Mouse (Mus musculus): ENCODE measurements around the gene Pde4b.

Gene Pde4b

GRCm38 (mm10) chr4:102579746-102580145 lies 492.4 kb downstream of the Pde4b start:
- DNase-seq, result no peak

DNA sequence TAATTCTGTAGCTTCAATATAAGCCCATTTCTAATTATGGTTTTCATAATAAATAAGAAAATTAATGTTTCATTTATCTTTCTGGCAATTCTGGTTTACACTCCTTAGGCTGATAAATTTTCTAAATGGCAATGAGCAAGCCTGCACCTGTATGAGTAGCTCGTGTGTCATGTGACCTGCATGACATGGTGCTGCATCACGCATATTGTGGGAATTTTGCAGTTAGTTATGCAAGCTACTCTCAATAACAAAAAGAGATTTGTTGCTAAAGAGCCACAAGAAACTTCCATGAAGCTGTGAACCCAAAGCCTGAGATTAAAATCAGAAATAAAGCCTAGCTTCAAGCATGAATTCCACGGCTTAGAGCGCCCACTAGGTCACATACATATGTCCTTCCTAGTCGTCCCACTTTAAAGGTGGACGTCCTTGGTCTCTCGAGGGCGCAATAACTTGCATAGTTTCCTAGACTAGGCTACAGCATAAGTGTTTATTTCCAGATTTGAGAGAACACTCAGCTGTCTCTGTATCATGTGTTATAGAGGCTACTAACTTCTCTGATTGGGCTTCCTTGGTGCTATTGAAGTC lies 494.9 kb downstream of the Pde4b start:
- no peak for DNase-seq

DNA sequence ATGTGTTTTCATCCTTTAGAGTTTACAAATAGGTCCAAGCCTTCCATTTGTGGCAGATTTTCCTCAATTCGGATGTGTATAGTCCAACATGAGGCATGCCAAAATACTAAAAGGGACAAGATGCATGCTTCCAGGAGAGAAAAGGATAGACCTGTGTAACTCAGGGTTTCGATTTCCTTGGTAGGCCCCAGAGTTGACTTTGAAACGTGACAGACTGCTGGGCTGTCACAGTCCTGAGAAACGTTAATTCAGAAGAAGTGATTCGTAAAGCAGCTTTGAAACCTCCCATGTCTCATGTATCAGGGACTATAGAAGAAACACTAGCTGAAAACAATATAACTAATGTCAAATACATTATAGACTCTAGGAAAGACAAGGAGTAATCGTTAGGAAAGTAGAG lies 495.6 kb downstream of the Pde4b start:
- no peak for DNase-seq

GRCm38 (mm10) chr4:102583469-102583868 lies 496.1 kb downstream of the Pde4b start:
- no peak for DNase-seq

- peak in 1 of 2 experiments; percentile 0 for DNase-seq
Observed at GRCm38 (mm10) chr4:102584601-102585265, 497.4 kb downstream of the Pde4b start.

- no peak for DNase-seq
Observed at GRCm38 (mm10) chr4:102585541-102585940, 498.2 kb downstream of the Pde4b start.

DNA sequence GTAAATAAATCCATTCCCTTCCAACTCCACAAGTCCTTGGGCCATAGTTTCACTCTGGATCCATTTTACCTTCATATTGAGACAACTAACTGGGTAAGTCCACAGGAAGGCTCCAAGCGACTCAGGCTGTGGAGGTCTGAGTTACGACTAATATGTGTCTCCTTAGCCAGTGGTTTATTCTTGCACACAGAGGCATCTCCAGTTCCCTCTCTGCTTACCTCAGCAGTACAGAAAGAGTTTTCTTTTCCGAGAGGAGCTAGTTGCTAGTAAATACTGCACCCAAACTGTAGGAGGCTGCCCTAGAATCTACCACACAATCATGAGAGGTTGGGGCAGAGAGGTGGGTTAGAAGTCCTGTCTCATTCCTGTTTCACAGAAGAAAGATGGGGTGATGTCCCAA lies 499.4 kb downstream of the Pde4b start:
- DNase-seq, result no peak

DNA sequence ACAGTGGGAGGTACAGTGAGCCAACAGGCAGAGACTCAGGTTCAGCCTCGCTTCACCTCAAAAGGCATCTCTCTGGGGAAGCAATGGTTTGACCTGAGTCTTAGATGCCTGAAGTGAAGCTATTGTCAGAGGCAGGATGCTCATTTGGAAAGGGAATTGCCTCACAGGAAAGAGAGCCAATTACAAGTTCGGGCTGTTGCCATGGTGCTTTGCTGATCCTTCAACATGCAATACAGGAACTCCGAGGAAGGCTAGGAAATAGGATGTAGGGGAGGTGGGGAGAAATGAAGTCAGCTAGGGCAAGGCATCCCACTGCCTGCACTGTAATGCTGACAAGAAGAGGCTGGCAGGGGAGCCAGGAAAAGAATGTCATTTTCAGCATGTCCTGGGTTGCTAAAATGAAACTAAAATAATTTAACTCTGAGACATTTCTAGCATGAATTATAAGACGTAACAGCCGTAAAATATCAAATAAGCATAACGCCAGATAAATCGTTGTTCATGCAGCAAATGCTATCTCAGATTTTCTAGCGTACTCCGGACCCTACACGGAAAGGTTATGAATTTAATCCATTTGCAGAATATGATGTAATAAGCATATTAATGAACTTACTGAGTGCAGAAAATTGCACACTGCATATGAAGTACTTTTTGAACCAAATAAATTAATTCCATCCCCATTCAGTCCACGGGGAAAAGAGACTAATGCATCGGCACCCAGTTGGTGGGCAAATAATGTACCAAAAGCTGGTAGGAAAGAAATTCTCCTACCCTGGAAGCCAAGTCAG lies 501.5 kb downstream of the Pde4b start:
- DNase-seq, result no peak

DNA sequence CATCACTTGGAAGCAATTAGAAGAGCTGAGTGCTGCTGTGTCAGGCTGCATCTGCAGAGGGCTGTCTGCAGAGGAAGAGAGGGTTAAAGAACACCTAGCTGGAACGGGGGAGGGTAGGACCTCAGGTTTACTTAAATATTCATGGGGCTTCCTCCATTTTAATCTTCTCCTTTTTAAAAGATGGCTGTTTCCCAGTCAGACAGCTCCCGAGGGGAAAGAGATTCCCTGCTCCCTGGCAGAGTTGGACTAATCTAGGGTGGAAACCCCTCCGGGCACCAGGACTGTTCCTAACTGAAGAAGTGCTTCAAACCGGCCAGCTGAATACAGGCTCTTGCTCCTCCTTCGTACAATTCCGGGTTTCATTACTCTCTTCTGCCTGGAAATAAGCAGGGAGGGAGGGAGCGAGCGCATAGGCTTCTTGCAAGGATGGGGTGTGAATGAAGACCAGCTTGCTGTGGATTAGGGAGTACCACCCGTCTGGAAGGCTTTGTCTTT lies 502.2 kb downstream of the Pde4b start:
- DNase-seq, result no peak

GRCm38 (mm10) chr4:102591798-102592197 lies 504.5 kb downstream of the Pde4b start:
- DNase-seq, result no peak

- DNase-seq, result no peak
Observed at GRCm38 (mm10) chr4:102592541-102592940, 505.2 kb downstream of the Pde4b start.

- DNase-seq, result no peak
Observed at GRCm38 (mm10) chr4:102593631-102594030, 506.3 kb downstream of the Pde4b start.

- no peak for DNase-seq
Observed at GRCm38 (mm10) chr4:102594506-102594905, 507.2 kb downstream of the Pde4b start.

DNA sequence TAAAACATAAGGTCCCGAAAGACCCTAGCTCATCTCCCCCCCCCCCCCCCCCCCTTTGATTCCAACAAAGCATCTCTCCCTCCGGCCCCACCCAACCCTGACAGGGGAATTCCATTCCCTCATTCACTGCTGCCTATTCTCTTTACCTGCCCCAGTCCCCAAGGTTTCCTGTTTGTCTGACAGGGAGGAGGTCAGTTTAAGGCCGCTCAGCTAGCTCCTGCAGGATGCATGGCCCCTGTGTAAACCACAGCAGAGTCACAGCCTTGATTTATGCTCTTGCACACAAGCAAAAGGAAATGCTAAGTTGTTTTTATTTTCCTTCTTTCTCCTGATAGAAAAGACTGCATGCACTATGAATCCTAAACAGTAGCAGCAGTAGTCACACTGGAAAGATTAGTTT lies 516.6 kb downstream of the Pde4b start:
- no peak for DNase-seq

DNA sequence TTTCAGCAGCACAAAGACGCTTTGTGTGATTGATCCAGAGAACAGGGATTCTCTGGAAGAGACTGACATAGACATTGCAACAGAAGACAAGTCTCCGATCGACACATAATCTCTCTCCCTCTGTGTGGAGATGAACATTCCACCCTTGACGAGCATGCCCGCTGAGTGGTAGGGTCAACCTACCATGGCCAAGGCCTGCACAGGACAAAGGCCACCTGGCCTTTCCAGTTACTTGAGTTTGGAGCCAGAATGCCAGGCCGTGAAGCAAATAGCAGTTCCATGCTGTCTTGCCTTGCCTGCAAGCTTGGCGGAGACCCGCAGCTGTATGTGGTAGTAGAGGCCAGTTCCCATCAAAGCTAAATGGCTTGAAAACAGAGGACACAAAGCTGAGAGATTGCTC lies 517.9 kb downstream of the Pde4b start:
- no peak for DNase-seq

GRCm38 (mm10) chr4:102605722-102606341 lies 518.5 kb downstream of the Pde4b start:
- no peak for DNase-seq

DNA sequence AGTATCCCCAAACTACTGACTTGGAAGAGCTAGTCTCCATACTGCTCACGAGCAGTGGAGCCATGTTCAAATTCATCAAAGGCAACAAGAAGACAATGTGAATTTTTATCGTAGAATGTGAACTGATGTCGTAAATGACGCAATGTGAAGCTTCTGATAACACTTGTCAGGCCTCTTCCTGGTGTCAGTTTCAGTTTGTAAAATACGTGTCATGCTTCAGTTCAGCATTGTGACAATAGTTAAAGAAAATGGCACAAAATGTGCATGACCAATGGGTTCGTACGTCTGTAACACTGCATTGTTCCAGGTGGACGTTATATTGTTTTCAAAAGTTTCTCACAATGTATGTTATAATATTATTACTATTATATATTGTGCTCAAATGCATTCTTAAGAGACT lies 519.5 kb downstream of the Pde4b start:
- no peak for DNase-seq

DNA sequence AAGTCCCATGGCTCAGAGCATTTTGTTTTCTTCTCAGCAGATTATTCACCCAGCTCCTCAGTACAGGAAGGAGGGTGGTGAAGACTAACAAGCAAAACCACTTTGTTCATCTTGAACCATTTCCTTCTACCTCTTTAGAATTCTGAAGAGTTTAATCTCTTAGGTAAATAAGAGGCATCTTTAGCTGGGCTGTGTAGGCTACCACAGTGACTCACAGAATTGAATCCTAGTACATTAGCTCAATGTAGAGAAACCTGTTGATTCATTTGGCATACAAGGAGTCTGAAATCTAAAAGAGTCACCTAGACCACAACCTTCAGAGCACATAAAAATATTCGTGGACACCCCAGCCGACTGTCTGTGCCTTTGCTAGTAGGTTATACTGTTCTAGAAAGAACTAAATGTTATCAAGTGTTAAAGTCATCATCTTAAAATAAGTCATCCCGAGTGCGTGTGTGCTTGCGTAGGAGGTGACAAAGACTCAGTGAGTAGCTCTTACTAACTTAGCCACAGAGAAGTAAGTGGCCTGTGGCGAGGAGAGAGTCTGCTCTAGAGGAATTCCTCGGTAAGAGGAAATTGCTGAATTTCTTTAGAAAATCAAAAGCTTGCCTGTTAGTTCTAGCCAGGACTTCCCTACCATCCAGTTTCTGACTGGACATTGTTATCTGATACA lies 520.5 kb downstream of the Pde4b start:
- no peak for DNase-seq

- no peak for DNase-seq
Observed at GRCm38 (mm10) chr4:102612596-102612995, 525.3 kb downstream of the Pde4b start.

GRCm38 (mm10) chr4:102617774-102618173 lies 530.4 kb downstream of the Pde4b start:
- DNase-seq, result no peak

DNA sequence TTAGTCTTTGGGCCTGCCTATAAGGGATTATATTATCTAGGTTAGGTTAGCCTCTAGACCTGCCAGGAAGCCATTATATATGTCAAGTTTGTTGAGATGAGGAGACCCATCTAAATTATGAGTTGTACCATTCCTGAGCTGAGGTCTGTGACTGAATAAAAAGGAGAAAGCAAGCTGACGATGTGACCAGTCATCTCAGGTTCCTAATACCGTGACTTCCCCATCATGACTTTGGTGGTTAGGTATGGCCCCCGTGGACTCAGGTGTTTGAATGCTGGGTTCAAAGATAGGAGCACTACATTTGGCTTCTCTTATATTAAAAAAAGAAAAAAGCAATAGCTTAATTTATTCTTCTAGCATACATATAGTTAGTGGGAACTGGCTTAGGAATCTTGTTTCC lies 531.3 kb downstream of the Pde4b start:
- DNase-seq, result no peak

DNA sequence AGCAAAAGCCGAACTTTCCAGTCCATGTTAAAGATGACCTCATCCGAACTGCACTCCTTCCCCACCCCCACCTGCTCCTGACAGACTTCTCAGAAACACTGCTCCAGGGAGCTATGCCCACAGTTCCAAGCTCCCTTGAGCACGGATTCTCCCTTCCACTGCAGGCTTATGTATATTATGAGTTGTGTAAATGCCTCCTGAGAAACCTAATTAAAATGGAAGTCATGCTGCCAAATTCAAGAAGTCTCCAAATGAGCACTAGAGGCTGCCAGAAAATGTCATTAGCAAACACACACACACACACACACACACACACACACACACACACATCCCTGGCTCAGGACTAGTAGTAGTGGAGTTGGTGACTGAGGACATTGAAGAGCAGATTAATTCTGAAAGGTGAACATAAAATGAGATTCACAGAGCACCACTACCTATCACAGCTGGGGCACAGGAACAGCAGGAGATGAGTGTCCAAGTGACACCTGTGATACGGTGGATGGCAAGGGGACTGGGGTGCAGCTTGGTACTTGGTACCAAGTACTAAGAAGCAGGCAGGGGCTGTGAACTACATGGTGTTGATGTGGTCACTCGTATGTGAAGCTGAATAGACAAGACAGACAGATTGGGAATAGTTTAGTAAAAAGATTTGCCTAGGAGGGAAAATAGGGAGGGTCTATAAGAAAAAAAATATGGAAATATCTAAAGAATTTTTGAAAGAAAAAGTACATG lies 533.0 kb downstream of the Pde4b start:
- no peak for DNase-seq
